ENCODE assay signal across 9 mouse cellular contexts in the genomic region with DNA sequence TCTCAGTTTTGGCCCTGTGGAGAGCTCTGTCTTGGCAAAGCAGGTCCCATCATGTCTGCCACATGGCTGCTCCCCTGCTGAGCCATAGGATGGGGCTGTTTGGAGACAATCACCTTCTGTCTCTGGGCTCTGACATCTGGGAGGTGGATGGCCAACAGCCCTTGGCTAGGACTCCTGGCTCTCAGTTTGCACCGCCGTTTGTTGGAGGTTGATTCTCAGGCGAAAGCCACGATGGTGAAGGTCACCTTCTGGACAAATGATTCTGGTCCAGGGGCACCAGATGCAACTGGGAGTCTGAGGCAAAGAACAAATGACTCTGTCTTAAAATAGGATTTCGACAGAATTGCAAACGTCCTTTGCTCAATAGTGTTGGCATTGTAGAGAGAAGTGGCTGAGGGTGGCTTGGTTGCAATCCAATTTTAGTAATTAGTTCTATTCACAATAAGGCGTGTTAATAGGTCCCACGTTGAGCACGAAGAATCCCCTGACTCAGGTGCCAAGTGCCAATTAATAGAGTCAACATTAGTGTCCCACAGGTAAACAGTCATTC. TPM values are rescaled to one million over a fixed set of nuclear protein-coding genes. Genes with fewer than 3 reads are reported as not detected.
A peak's percentile ranks its signal among the peaks of the same experiment; 100 is the strongest.
DNase-seq lines count a peak whose midpoint lies in the region; ATAC-seq and TF ChIP-seq lines count a peak whose summit lies in the region.
"Had no signal": no experiment of that assay in that cellular context is flagged by ENCODE, and none has a peak within 500 bp of the region (broad histone marks: within the 10 kb centered on the region; RNA-seq: fewer than 3 reads in every experiment).

No protein-coding gene starts in this region.

- H3K79me2 ChIP-seq in heart, adult 2 months (replicated peaks; ENCODE audit: control insufficient read depth, insufficient read depth, low read length): no peaks in the 10 kb centered on the region

- intact Hi-C loops in heart, adult 2 months (cut with DNase I): no loop called here

- WGBS in heart, embryonic 16.5 days: 73% methylated on average over 9 of the region's 9 CpGs
- WGBS in heart, adult 2 months: 68% methylated on average over 9 of the region's 9 CpGs
- 45% methylated on average over 9 of the region's 9 CpGs for WGBS in bone marrow, adult 2 months

- peaks cover 9% of the 10 kb centered on the region for H3K4me1 ChIP-seq in heart, embryonic 16.5 days (ENCODE audit: control insufficient read depth, insufficient read depth, low read length)
- no peaks in the 10 kb centered on the region; the same call in 1 of the 2 replicates for H3K4me1 ChIP-seq in heart, adult 2 months (ENCODE audit: control insufficient read depth, insufficient read depth, low read length)
- peaks cover 10% of the 10 kb centered on the region for H3K4me1 ChIP-seq in bone marrow, adult 2 months (ENCODE audit: control insufficient read depth, insufficient read depth, low read length)

- H3K27me3 ChIP-seq in heart, embryonic 16.5 days (ENCODE audit: control insufficient read depth, insufficient read depth, low read length): no peaks in the 10 kb centered on the region
- H3K27me3 ChIP-seq in heart, adult 2 months (ENCODE audit: control insufficient read depth, insufficient read depth, low read length): no peaks in the 10 kb centered on the region
- H3K27me3 ChIP-seq: embryonic facial prominence, embryonic 13.5 days had no signal

- ATAC-seq in heart, embryonic 16.5 days (replicated peaks; ENCODE audit: extremely low read depth, insufficient read depth, low FRiP score): no peak
- ATAC-seq in inflammation-experienced regulatory T-cells, adult 6 months: no peak

- TF ChIP-seq EP300 in heart, adult 2 months (IDR thresholded peaks at IDR 0.05; ENCODE audit: insufficient read depth, low read depth, low read length): no peak

- no peak for TF ChIP-seq POLR2A in heart, adult 2 months (IDR thresholded peaks at IDR 0.05; ENCODE audit: insufficient read depth, low read depth, low read length)
- TF ChIP-seq POLR2A in bone marrow, adult 2 months (IDR thresholded peaks at IDR 0.05; ENCODE audit: borderline replicate concordance, control insufficient read depth, low read depth, low read length): no peak

- H3K36me3 ChIP-seq in heart, embryonic 16.5 days (ENCODE audit: control insufficient read depth, insufficient read depth): no peaks in the 10 kb centered on the region
- no peaks in the 10 kb centered on the region for H3K36me3 ChIP-seq in heart, adult 2 months (ENCODE audit: control insufficient read depth, insufficient read depth, low read length)
- H3K36me3 ChIP-seq: embryonic facial prominence, embryonic 13.5 days had no signal

- H3K9me3 ChIP-seq in heart, embryonic 16.5 days (replicated peaks; ENCODE audit: control insufficient read depth, low read length): no peaks in the 10 kb centered on the region
- H3K9me3 ChIP-seq: embryonic facial prominence, embryonic 13.5 days had no signal

- no peak for TF ChIP-seq CTCF in heart, adult 2 months (IDR thresholded peaks at IDR 0.05)
- TF ChIP-seq CTCF in bone marrow, adult 2 months (IDR thresholded peaks at IDR 0.05; ENCODE audit: control insufficient read depth, insufficient read depth, low read length): no peak

- no peak overlapping the region for H3K9ac ChIP-seq in heart, embryonic 16.5 days (ENCODE audit: low read length)
- H3K9ac ChIP-seq in heart, adult 2 months (ENCODE audit: low read depth, low read length): no peak overlapping the region
- H3K9ac ChIP-seq: embryonic facial prominence, embryonic 13.5 days had no signal

- DNase-seq in heart, adult 2 months: no peak
- DNase-seq in cerebellum, postnatal 25 days: peak; percentile 12 to 29
- DNase-seq in layer of hippocampus, postnatal 10 days (ENCODE audit: low spot score in 2 of 2): peak; percentile 74 to 75
- no peak for DNase-seq in embryo, embryonic 10 days (ENCODE audit: low spot score)
- no peak for DNase-seq in urinary bladder, postnatal 10 days (ENCODE audit: low spot score)

- no peak overlapping the region for H3K27ac ChIP-seq in heart, embryonic 16.5 days (ENCODE audit: low read length)
- H3K27ac ChIP-seq in heart, adult 2 months: no peak overlapping the region
- H3K27ac ChIP-seq in bone marrow, adult 2 months (ENCODE audit: control insufficient read depth, insufficient read depth, low read depth, low read length, poor library complexity): peak overlapping the region; percentile 91
- H3K27ac ChIP-seq: embryonic facial prominence, embryonic 13.5 days had no signal

- peak overlapping the region; percentile 25 for H3K4me2 ChIP-seq in heart, embryonic 16.5 days (ENCODE audit: low read depth, low read length)
- H3K4me2 ChIP-seq: embryonic facial prominence, embryonic 13.5 days had no signal

- no peak overlapping the region for H3K4me3 ChIP-seq in heart, embryonic 16.5 days (ENCODE audit: low read length)
- H3K4me3 ChIP-seq in heart, adult 2 months: no peak overlapping the region
- H3K4me3 ChIP-seq in bone marrow, adult 2 months (replicated peaks; ENCODE audit: control insufficient read depth, low read depth, low read length): peak overlapping the region; percentile 51
- H3K4me3 ChIP-seq: embryonic facial prominence, embryonic 13.5 days had no signal

RNA-seq across cellular contexts. Expression of gene Cxcr4, which starts 30.7 kb away (rescaled TPM):
- polyA plus RNA-seq in heart, embryonic 16.5 days (2015; fragmentation: Nextera tagmentation; extraction: Ambion mirVana): 4.1 and 4.6 TPM in 2 replicates
- total RNA-seq in heart, adult 2 months (2021): 1 to 10 TPM; 7.0 to 7.8 TPM
- polyA plus RNA-seq in heart, adult 2 months (2012; rRNA removed): 28.4 and 29.8 TPM in 2 replicates
- 91.8 and 162 TPM in 2 replicates for polyA plus RNA-seq in bone marrow, adult 2 months (2011; ENCODE audit: insufficient read depth, insufficient read length, low replicate concordance, missing spikeins)
- total RNA-seq in layer of hippocampus, postnatal 10 days (2021): 10 to 100 TPM; 19.5 to 22.5 TPM
- polyA plus RNA-seq in inflammation-experienced regulatory T-cells, adult 6 months (2017; shearing (Covaris generic)): 10 to 100 TPM; 11.6 to 15.8 (median 15.7) TPM

Comparison
In these comparisons a context has a peak if more than half of its experiments do, and no peak if none do; other contexts are left out.
1. DNase-seq: peak in cerebellum, postnatal 25 days (2 of 2) and layer of hippocampus, postnatal 10 days (2 of 2); none in heart, adult 2 months (0 of 2), embryo, embryonic 10 days (single experiment) and urinary bladder, postnatal 10 days (single experiment).